Comparison of ENCODE assay signal across 26 mouse cellular contexts in the genomic region with DNA sequence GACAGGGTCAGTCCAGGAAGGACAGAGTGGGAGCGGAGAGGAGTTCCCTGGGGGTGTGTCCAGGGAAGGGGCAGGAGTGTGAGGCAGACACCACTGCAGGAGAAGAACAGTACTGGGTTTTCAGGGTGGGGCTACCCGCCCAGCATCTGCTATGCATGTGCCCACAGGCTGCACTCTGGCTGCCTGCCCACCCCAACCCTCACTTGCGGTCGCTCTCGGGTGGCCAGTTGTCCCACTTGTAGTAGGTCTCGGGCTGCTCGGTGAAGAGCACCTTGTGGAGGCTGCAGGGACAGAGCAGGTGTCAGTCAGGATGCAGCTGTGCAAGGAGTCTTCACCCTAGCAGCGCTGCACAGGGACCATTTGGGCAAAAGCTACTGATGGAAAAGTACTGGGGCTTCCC. TPM values are rescaled to one million over a fixed set of nuclear protein-coding genes. Genes with fewer than 3 reads are reported as not detected.
A peak's percentile ranks its signal among the peaks of the same experiment; 100 is the strongest.
DNase-seq lines count a peak whose midpoint lies in the region; ATAC-seq and TF ChIP-seq lines count a peak whose summit lies in the region.
"Had no signal": no experiment of that assay in that cellular context is flagged by ENCODE, and none has a peak within 500 bp of the region (broad histone marks: within the 10 kb centered on the region; RNA-seq: fewer than 3 reads in every experiment).

No protein-coding gene starts in this region.

- WGBS in midbrain, embryonic 11.5 days = 94% methylated on average over 8 of the region's 8 CpGs
- 95% methylated on average over 8 of the region's 8 CpGs for WGBS in midbrain, embryonic 14.5 days
- WGBS in forebrain, postnatal 0 days = over 99% methylated on average over 8 of the region's 8 CpGs

- H3K9ac ChIP-seq in midbrain, embryonic 11.5 days (ENCODE audit: low read length) = no peak overlapping the region
- no peak overlapping the region for H3K9ac ChIP-seq in midbrain, embryonic 14.5 days (replicated peaks; ENCODE audit: low read length)
- H3K9ac ChIP-seq in forebrain, postnatal 0 days = no peak overlapping the region

- no peaks in the 10 kb centered on the region for H3K27me3 ChIP-seq in midbrain, embryonic 11.5 days (ENCODE audit: control insufficient read depth, insufficient read depth, low read length)
- H3K27me3 ChIP-seq in midbrain, embryonic 14.5 days (ENCODE audit: control insufficient read depth, insufficient read depth, low read length) = no peaks in the 10 kb centered on the region
- no peaks in the 10 kb centered on the region for H3K27me3 ChIP-seq in myocyte (ENCODE audit: control insufficient read depth, insufficient read depth, insufficient read length)
- no peaks in the 10 kb centered on the region for H3K27me3 ChIP-seq in forebrain, postnatal 0 days (ENCODE audit: insufficient read depth, low read length)
- H3K27me3 ChIP-seq: CH12.LX, Patski had no signal

- ATAC-seq in midbrain, embryonic 11.5 days (ENCODE audit: low FRiP score) = 0 out of 2 replicates have a peak, but pooled peaks have one; percentile 22
- no peak for ATAC-seq in midbrain, embryonic 14.5 days (ENCODE audit: low FRiP score, low TSS enrichment)
- ATAC-seq in forebrain, postnatal 0 days = no peak
- ATAC-seq: activated CD4-positive, CD25-positive, alpha-beta regulatory T cell, adult 4 months; CD4-positive, CD25-positive, alpha-beta regulatory T cell, adult 4 months; Patski had no signal

- no peaks in the 10 kb centered on the region for H3K4me1 ChIP-seq in midbrain, embryonic 11.5 days (ENCODE audit: control insufficient read depth, insufficient read depth, low read length)
- no peaks in the 10 kb centered on the region for H3K4me1 ChIP-seq in midbrain, embryonic 14.5 days (ENCODE audit: control insufficient read depth, insufficient read depth, low read length)
- no peaks in the 10 kb centered on the region for H3K4me1 ChIP-seq in forebrain, postnatal 0 days (ENCODE audit: insufficient read depth)

- TF ChIP-seq POLR2A in myocyte (IDR thresholded peaks at IDR 0.05; ENCODE audit: insufficient read length, low read depth) = no peak

- no peak for TF ChIP-seq CTCF in forebrain, postnatal 0 days (IDR thresholded peaks at IDR 0.05; ENCODE audit: low read depth)

- H3K79me2 ChIP-seq in myocyte (ENCODE audit: control insufficient read depth, insufficient read depth) = no peaks in the 10 kb centered on the region

- H3K27ac ChIP-seq in midbrain, embryonic 11.5 days (ENCODE audit: low read depth, low read length) = no peak overlapping the region
- no peak overlapping the region for H3K27ac ChIP-seq in midbrain, embryonic 14.5 days (replicated peaks; ENCODE audit: low read depth, low read length)
- H3K27ac ChIP-seq in forebrain, postnatal 0 days (ENCODE audit: low read depth, low read length) = no peak overlapping the region

- peak; percentile 4 for DNase-seq in heart, postnatal 4 days
- DNase-seq in heart, adult 9 months (ENCODE audit: low spot score in 2 of 2) = no peak
- no peak for DNase-seq in midbrain, embryonic 11.5 days (ENCODE audit: low spot score, missing footprints)
- DNase-seq in midbrain, embryonic 14.5 days = no peak
- no peak for DNase-seq in forebrain, postnatal 0 days
- DNase-seq: adrenal gland, adult 2 months; adrenal gland, adult 8-10 months; adrenal gland, postnatal 10 days; adrenal gland, postnatal 14 days; adrenal gland, postnatal 25 days; adrenal gland, postnatal 36 days; B cell, adult 2 months; cerebellum, adult 11 months; cerebellum, adult 11-12 months; cerebellum, adult 18-20 months had no signal

- no peak overlapping the region for H3K4me2 ChIP-seq in midbrain, embryonic 11.5 days
- no peak overlapping the region for H3K4me2 ChIP-seq in midbrain, embryonic 14.5 days (ENCODE audit: low read length)
- H3K4me2 ChIP-seq in myocyte (ENCODE audit: low read depth) = no peak overlapping the region
- no peak overlapping the region for H3K4me2 ChIP-seq in forebrain, postnatal 0 days (ENCODE audit: low read depth)

- peaks cover 54% of the 10 kb centered on the region for H3K36me3 ChIP-seq in midbrain, embryonic 11.5 days (ENCODE audit: control insufficient read depth, insufficient read depth, low read length)
- peaks cover 98% of the 10 kb centered on the region for H3K36me3 ChIP-seq in midbrain, embryonic 14.5 days (ENCODE audit: control insufficient read depth, insufficient read depth, low read length)
- H3K36me3 ChIP-seq in myocyte (ENCODE audit: control insufficient read depth, insufficient read depth) = no peaks in the 10 kb centered on the region
- peaks cover 96% of the 10 kb centered on the region for H3K36me3 ChIP-seq in forebrain, postnatal 0 days (ENCODE audit: insufficient read depth)

- no peak overlapping the region for H3ac ChIP-seq in myocyte (ENCODE audit: control insufficient read depth, insufficient read length)

- no peak overlapping the region for H3K4me3 ChIP-seq in midbrain, embryonic 11.5 days (ENCODE audit: low read depth, low read length)
- no peak overlapping the region for H3K4me3 ChIP-seq in midbrain, embryonic 14.5 days (replicated peaks; ENCODE audit: low read depth, low read length)
- no peak overlapping the region for H3K4me3 ChIP-seq in myocyte
- no peak overlapping the region for H3K4me3 ChIP-seq in forebrain, postnatal 0 days (ENCODE audit: low read depth, low read length)

- H3K9me3 ChIP-seq in midbrain, embryonic 11.5 days (ENCODE audit: control insufficient read depth, low read length) = no peaks in the 10 kb centered on the region
- no peaks in the 10 kb centered on the region for H3K9me3 ChIP-seq in midbrain, embryonic 14.5 days (ENCODE audit: control insufficient read depth, low read length)
- H3K9me3 ChIP-seq in forebrain, postnatal 0 days (ENCODE audit: low read length) = no peaks in the 10 kb centered on the region
- H3K9me3 ChIP-seq: G1E had no signal

TF ChIP-seq in myocyte, 11 proteins besides CTCF, POLR2A, EP300 and RAD21:
- no peak for TF ChIP-seq SRF (IDR thresholded peaks at IDR 0.05; ENCODE audit: control insufficient read depth, insufficient read length, low read depth)
- TF ChIP-seq REST (IDR thresholded peaks at IDR 0.05; ENCODE audit: insufficient read depth, insufficient read length) = no peak
- no peak for TF ChIP-seq TCF12 (IDR thresholded peaks at IDR 0.05; ENCODE audit: insufficient read depth, poor library complexity, severe bottlenecking)
- TF ChIP-seq E2F4 (IDR thresholded peaks at IDR 0.05; ENCODE audit: insufficient read depth) = no peak
- TF ChIP-seq POLR2AphosphoS2 (IDR thresholded peaks at IDR 0.05; ENCODE audit: insufficient read length, low read depth) = no peak
- peak in 1 of 3 experiments; percentile 40 for TF ChIP-seq MYOD1 (IDR thresholded peaks at IDR 0.05; ENCODE audit: control insufficient read depth in 1 of 3, insufficient read length in 2 of 3, low read depth in 2 of 3)
- peak in 2 of 3 experiments; percentile 54 to 68 for TF ChIP-seq MYOG (IDR thresholded peaks at IDR 0.05; ENCODE audit: control insufficient read depth in 1 of 3, insufficient read depth in 1 of 3, insufficient read length in 2 of 3, low read depth in 2 of 3)
- no peak for TF ChIP-seq MAX (IDR thresholded peaks at IDR 0.05; ENCODE audit: low read depth)
- no peak for TF ChIP-seq USF1 (IDR thresholded peaks at IDR 0.05; ENCODE audit: low read depth)
- TF ChIP-seq TCF3 (IDR thresholded peaks at IDR 0.05; ENCODE audit: insufficient read length, low read depth) = no peak
- TF ChIP-seq CEBPB (IDR thresholded peaks at IDR 0.05; ENCODE audit: insufficient read depth, poor library complexity, severe bottlenecking) = no peak

RNA-seq across cellular contexts. Expression of gene Ints1, which starts 7.3 kb away (rescaled TPM):
- 10 to 100 TPM; 50.6 to 54.8 TPM for total RNA-seq in heart, postnatal 4 days (2021)
- 23.8 and 26.3 TPM in 2 replicates for polyA plus RNA-seq in midbrain, embryonic 11.5 days (2014; fragmentation: Nextera tagmentation; extraction: Ambion mirVana)
- polyA plus RNA-seq in midbrain, embryonic 14.5 days (2014; fragmentation: Nextera tagmentation; extraction: Ambion mirVana) = 39.0 and 44.7 TPM in 2 replicates
- polyA plus RNA-seq in myocyte (2012; fragmentation: generic; extraction: Trizol) = 46.4 TPM
- total RNA-seq in forebrain, postnatal 0 days (2014; rRNA removed) = 103 and 119 TPM in 2 replicates
- polyA plus RNA-seq in forebrain, postnatal 0 days (2015; fragmentation: Nextera tagmentation; extraction: Ambion mirVana) = 22.4 TPM in 2 replicates

RNA-seq across cellular contexts. Expression of gene Mafk, which starts 23.1 kb away (rescaled TPM):
- 10 to 100 TPM; 28.1 to 29.1 TPM for total RNA-seq in heart, postnatal 4 days (2021)
- 5.0 and 5.1 TPM in 2 replicates for polyA plus RNA-seq in midbrain, embryonic 11.5 days (2014; fragmentation: Nextera tagmentation; extraction: Ambion mirVana)
- 9.2 and 10.3 TPM in 2 replicates for polyA plus RNA-seq in midbrain, embryonic 14.5 days (2014; fragmentation: Nextera tagmentation; extraction: Ambion mirVana)
- polyA plus RNA-seq in myocyte (2012; fragmentation: generic; extraction: Trizol) = 19.8 TPM
- 19.7 and 23.2 TPM in 2 replicates for total RNA-seq in forebrain, postnatal 0 days (2014; rRNA removed)
- 8.4 and 9.6 TPM in 2 replicates for polyA plus RNA-seq in forebrain, postnatal 0 days (2015; fragmentation: Nextera tagmentation; extraction: Ambion mirVana)

RNA-seq across cellular contexts. Expression of gene Micall2, which starts 32.1 kb away (rescaled TPM):
- total RNA-seq in heart, postnatal 4 days (2021) = 1 to 10 TPM; 4.7 to 5.6 TPM
- 4.3 and 4.9 TPM in 2 replicates for polyA plus RNA-seq in midbrain, embryonic 11.5 days (2014; fragmentation: Nextera tagmentation; extraction: Ambion mirVana)
- 12.7 and 13.4 TPM in 2 replicates for polyA plus RNA-seq in midbrain, embryonic 14.5 days (2014; fragmentation: Nextera tagmentation; extraction: Ambion mirVana)
- 6.1 TPM for polyA plus RNA-seq in myocyte (2012; fragmentation: generic; extraction: Trizol)
- 5.1 and 5.4 TPM in 2 replicates for total RNA-seq in forebrain, postnatal 0 days (2014; rRNA removed)
- 7.1 and 9.9 TPM in 2 replicates for polyA plus RNA-seq in forebrain, postnatal 0 days (2015; fragmentation: Nextera tagmentation; extraction: Ambion mirVana)
- polyA plus RNA-seq: activated CD4-positive, CD25-positive, alpha-beta regulatory T cell, adult 4 months; CD4-positive, CD25-positive, alpha-beta regulatory T cell, adult 4 months had no signal

RNA-seq across cellular contexts. Expression of gene Tmem184a, which starts 51.5 kb away (rescaled TPM):
- under 1 TPM; 0.07 to 0.14 TPM for total RNA-seq in heart, postnatal 4 days (2021)
- 0.60 and 0.86 TPM in 2 replicates for polyA plus RNA-seq in midbrain, embryonic 11.5 days (2014; fragmentation: Nextera tagmentation; extraction: Ambion mirVana)
- 0.08 and 0.18 TPM in 2 replicates for polyA plus RNA-seq in midbrain, embryonic 14.5 days (2014; fragmentation: Nextera tagmentation; extraction: Ambion mirVana)
- 7.2 TPM for polyA plus RNA-seq in myocyte (2012; fragmentation: generic; extraction: Trizol)
- total RNA-seq in forebrain, postnatal 0 days (2014; rRNA removed) = 0.10 and 0.15 TPM in 2 replicates
- 0.12 TPM in 1 of 2 replicates, not detected in the other for polyA plus RNA-seq in forebrain, postnatal 0 days (2015; fragmentation: Nextera tagmentation; extraction: Ambion mirVana)
- total RNA-seq: adrenal gland, postnatal 25 days had no signal
- polyA plus RNA-seq: Patski had no signal

RNA-seq across cellular contexts. Expression of gene Gm26938, which starts 58.0 kb away (rescaled TPM):
- total RNA-seq in heart, postnatal 4 days (2021) = not detected
- polyA plus RNA-seq in midbrain, embryonic 11.5 days (2014; fragmentation: Nextera tagmentation; extraction: Ambion mirVana) = not detected in 2 replicates
- polyA plus RNA-seq in midbrain, embryonic 14.5 days (2014; fragmentation: Nextera tagmentation; extraction: Ambion mirVana) = 0.43 and 0.62 TPM in 2 replicates
- not detected for polyA plus RNA-seq in myocyte (2012; fragmentation: generic; extraction: Trizol)
- 0.69 TPM in 1 of 2 replicates, not detected in the other for total RNA-seq in forebrain, postnatal 0 days (2014; rRNA removed)
- polyA plus RNA-seq in forebrain, postnatal 0 days (2015; fragmentation: Nextera tagmentation; extraction: Ambion mirVana) = not detected in 2 replicates
- total RNA-seq: adrenal gland, adult 18-20 months; adrenal gland, adult 2 months; adrenal gland, adult 8-10 months; adrenal gland, postnatal 10 days; adrenal gland, postnatal 14 days; adrenal gland, postnatal 25 days; adrenal gland, postnatal 36 days; adrenal gland, postnatal 4 days; CH12.LX; ES-E14; G1E; MEL had no signal
- polyA plus RNA-seq: activated CD4-positive, CD25-positive, alpha-beta regulatory T cell, adult 4 months; adrenal gland, adult 2 months; brain, embryonic 14.5 days; CD4-positive, CD25-positive, alpha-beta regulatory T cell, adult 4 months; G1E; Patski had no signal
